Mouse (Mus musculus) C2C12 (cell line): ENCODE results near the gene Ascc2. TPM values are rescaled to one million over a fixed set of nuclear protein-coding genes. Genes with fewer than 3 reads are reported as not detected.

Experiments
- H3K27me3 ChIP-seq: one replicate; pipeline ENCODE4 v1.6.1; 2011; ENCODE audit not compliant: control insufficient read depth, insufficient read depth, insufficient read length
- H3K36me3 ChIP-seq: one replicate; pipeline ENCODE4 v1.6.1; 2011; ENCODE audit not compliant: control insufficient read depth, insufficient read depth
- H3K4me3 ChIP-seq: one replicate; pipeline ENCODE4 v1.5.1; 2011; ENCODE audit warnings: mild to moderate bottlenecking, control low read depth; ENCODE audit not compliant: poor library complexity, insufficient read depth, severe bottlenecking
- H3K79me2 ChIP-seq: one replicate; pipeline ENCODE4 v1.6.1; 2011; ENCODE audit not compliant: control insufficient read depth, insufficient read depth
- H3K79me3 ChIP-seq: one replicate; pipeline ENCODE4 v1.6.1; 2011; ENCODE audit warnings: low read depth, control low read depth
- H3ac ChIP-seq: one replicate; pipeline ENCODE3; 2011; ENCODE audit warnings: low read depth; ENCODE audit not compliant: control insufficient read depth, insufficient read length
- CEBPB ChIP-seq: IDR thresholded peaks from one replicate; pipeline ENCODE4 v1.6.1; 2011; ENCODE audit warnings: low read depth, mild to moderate bottlenecking, control low read depth, moderate library complexity
- CTCF ChIP-seq: IDR thresholded peaks from one replicate; pipeline ENCODE4 v1.5.1; 2011; ENCODE audit not compliant: control insufficient read depth, insufficient read depth, insufficient read length
- FOSL1 ChIP-seq: IDR thresholded peaks from one replicate; pipeline ENCODE4 v1.8.0; 2011; ENCODE audit warnings: mild to moderate bottlenecking, low read length; ENCODE audit not compliant: poor library complexity, insufficient read depth, severe bottlenecking
- MAX ChIP-seq: IDR thresholded peaks from one replicate; pipeline ENCODE4 v1.6.1; 2011; ENCODE audit warnings: mild to moderate bottlenecking, control low read depth
- MYOD1 ChIP-seq: IDR thresholded peaks from one replicate; pipeline ENCODE4 v1.6.1; 2011; ENCODE audit warnings: low read depth; ENCODE audit not compliant: control insufficient read depth, insufficient read length
- MYOG ChIP-seq: IDR thresholded peaks from one replicate; pipeline ENCODE4 v1.6.1; 2011; ENCODE audit not compliant: control insufficient read depth, insufficient read length; ENCODE audit errors: extremely low read depth
- USF1 ChIP-seq: IDR thresholded peaks from one replicate; pipeline ENCODE4 v1.6.1; 2011; ENCODE audit warnings: low read depth, mild to moderate bottlenecking, control low read depth, moderate library complexity
- polyA plus RNA-seq: library from polyadenylated mRNA; unstranded; fragments of >200 nt; fragmentation: generic; extraction: Trizol; gene quantifications from one replicate; pipeline ENCODE4 v1.2.1, GENCODE M21; 2012; ENCODE audit warnings: missing spikeins

Ascc2 gene
- polyA plus RNA-seq, 1 experiment, result 22.6 TPM

DNA sequence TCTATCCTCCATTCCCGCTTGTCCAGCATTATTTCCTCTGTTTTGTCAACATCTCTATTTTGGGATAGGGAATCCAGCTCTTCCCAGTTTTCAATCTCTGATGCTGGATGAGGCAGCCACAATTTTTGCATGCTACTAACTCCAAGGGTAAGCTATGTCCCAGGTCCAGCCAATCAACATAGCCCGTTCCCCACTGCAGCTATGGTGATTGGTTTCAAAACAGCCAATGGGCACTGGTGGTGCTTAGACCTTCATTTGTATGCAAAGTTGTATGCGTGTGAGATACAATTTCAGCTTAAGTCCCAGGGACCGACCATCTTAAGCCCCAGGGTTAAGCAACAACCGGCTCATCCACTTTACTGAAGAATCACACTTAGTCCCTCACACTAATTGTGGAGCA is 14.6 kb upstream of the Ascc2 start:
- H3K4me3 ChIP-seq, result no peak overlapping the region
- H3K79me3 ChIP-seq, result no peaks in the 10 kb centered on the region
- no peaks in the 10 kb centered on the region for H3K27me3 ChIP-seq
- no peaks in the 10 kb centered on the region for H3K36me3 ChIP-seq
- H3ac ChIP-seq, result no peak overlapping the region
- no peaks in the 10 kb centered on the region for H3K79me2 ChIP-seq
- TF ChIP-seq CEBPB (no peak), MAX (no peak), MYOD1 (no peak), MYOG (no peak), FOSL1 (no peak), USF1 (no peak), CTCF (no peak)

DNA sequence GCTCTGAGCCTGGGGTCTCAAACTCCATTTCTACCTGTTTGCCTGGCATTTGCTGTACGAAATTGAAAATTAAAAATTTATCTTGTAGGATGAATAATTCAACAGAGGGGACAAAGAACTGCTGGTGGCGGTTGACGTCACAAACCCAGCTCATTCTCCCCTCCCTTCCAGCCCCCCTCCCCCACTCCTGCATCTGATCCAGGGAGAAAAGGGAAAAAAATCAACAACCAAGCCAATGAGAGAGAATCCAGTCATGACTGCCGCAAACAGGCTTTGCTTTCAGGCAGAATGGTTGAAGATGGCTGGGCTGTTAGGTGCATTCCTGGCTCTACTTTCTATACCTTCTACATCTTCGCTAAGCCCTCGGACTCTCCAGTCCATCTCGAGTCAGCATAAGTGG is 11.6 kb upstream of the Ascc2 start:
- H3K79me2 ChIP-seq, result no peaks in the 10 kb centered on the region

DNA sequence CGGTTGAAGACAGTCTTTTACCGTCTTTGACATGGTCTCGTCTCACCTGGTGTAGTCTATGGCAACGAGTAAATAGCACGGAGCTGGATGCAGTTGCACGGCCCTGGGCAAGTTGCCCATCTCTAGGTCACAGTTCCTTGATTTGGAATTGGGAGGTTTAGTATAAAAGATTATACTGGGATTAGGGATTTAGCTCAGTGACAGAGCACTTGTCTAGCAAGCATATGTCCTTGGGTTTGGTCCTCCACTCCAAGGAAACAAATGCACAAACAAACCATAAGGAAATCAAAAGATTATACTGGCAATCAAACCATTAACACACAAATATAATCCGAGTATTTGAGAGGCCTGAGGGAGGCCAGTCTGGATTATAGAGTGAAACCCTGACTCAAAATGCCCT is 9.9 kb upstream of the Ascc2 start:
- TF ChIP-seq USF1 (no peak), MAX (no peak), FOSL1 (no peak), MYOG (no peak), MYOD1 (no peak), CEBPB (no peak), CTCF (no peak)
- no peak overlapping the region for H3K4me3 ChIP-seq
- no peaks in the 10 kb centered on the region for H3K79me3 ChIP-seq
- no peaks in the 10 kb centered on the region for H3K27me3 ChIP-seq
- H3ac ChIP-seq, result no peak overlapping the region
- no peaks in the 10 kb centered on the region for H3K79me2 ChIP-seq
- H3K36me3 ChIP-seq, result no peaks in the 10 kb centered on the region

More for the DNA sequence above, 11.6 kb upstream of the Ascc2 start:
- Histone ChIP-seq H3ac (no peak overlapping the region), H3K27me3 (no peaks in the 10 kb centered on the region), H3K36me3 (no peaks in the 10 kb centered on the region), H3K79me3 (no peaks in the 10 kb centered on the region), H3K4me3 (no peak overlapping the region)
- TF ChIP-seq USF1, result no peak
- TF ChIP-seq CTCF, result no peak
- TF ChIP-seq CEBPB, result no peak
- no peak for TF ChIP-seq MYOG
- no peak for TF ChIP-seq MYOD1
- TF ChIP-seq FOSL1, result no peak
- no peak for TF ChIP-seq MAX

DNA sequence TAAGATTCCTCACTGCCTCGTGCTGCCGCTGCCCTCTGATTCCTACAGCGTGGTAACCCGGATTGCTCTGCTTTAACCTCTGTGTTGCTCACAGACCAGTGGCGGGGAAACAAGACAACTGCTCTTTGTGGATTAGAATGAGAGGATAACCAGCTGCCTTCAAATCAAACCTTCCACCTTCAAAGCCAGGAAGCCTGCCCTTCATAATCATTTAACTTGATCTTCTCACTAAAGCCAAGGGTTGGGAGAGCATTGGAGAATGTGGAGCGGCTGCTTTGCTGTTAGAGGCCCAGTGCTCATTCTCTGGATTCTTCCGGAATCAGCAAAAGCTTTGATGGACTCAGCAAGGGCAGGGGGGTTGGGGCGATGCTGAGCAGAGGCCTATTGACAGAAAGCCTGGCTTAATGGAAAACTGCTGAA is 7.7 kb upstream of the Ascc2 start:
- Histone ChIP-seq H3K27me3 (no peaks in the 10 kb centered on the region), H3K79me3 (no peaks in the 10 kb centered on the region), H3ac (no peak overlapping the region), H3K4me3 (no peak overlapping the region), H3K79me2 (no peaks in the 10 kb centered on the region), H3K36me3 (no peaks in the 10 kb centered on the region)
- TF ChIP-seq FOSL1, result no peak
- no peak for TF ChIP-seq CEBPB
- no peak for TF ChIP-seq MYOG
- no peak for TF ChIP-seq MYOD1
- no peak for TF ChIP-seq USF1
- no peak for TF ChIP-seq CTCF
- no peak for TF ChIP-seq MAX

DNA sequence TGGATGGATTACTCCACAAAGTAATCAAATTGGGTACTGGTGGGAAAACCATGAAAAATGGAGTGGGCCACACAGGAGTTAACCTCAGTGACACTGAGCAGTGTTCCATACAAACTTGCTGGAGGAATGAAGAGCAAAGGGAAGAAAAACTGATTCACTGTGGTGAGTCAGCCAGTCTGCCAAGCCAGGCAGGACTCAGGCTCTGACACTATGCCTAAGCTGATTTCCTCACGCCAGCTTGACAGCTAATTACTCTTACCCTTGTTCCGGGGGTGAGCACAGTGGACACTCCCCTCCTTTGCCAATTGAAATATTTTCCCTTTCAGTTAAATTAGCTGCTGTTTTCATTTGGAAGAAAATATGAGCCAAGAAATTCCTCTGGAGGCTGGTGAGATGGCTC is 4.1 kb upstream of the Ascc2 start:
- TF ChIP-seq CEBPB (no peak), CTCF (no peak)
- H3K79me2 ChIP-seq, result peaks cover 8% of the 10 kb centered on the region

DNA sequence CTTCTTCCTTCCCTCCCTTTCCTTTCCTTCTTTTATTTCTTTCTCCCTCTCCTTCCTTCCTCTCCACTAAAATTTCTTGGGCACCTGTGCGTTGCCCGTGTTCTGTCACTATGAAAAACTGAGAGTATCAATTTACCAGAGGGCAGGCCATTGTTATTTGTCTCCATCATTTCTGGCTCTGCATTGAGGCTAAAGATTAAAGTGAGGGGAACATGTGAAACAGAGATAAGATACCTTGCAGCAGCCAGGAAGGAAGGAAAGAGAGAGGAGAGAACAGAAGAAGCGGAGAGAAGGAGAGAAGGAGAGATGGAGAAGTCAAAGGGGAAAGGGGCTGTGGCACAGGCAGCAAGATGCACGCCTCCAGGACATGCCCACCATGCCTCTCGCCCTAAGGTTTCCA is 3.2 kb upstream of the Ascc2 start:
- Histone ChIP-seq H3K4me3 (no peak overlapping the region), H3K79me2 (peaks cover 17% of the 10 kb centered on the region), H3K27me3 (no peaks in the 10 kb centered on the region), H3K36me3 (peaks cover 2% of the 10 kb centered on the region), H3ac (no peak overlapping the region), H3K79me3 (peaks cover 15% of the 10 kb centered on the region)
- TF ChIP-seq USF1, result no peak
- no peak for TF ChIP-seq CEBPB
- TF ChIP-seq MYOD1, result no peak
- no peak for TF ChIP-seq CTCF
- TF ChIP-seq FOSL1, result no peak

More for the DNA sequence above, 4.1 kb upstream of the Ascc2 start:
- Histone ChIP-seq H3K36me3 (no peaks in the 10 kb centered on the region), H3K79me3 (peaks cover 6% of the 10 kb centered on the region), H3K4me3 (no peak overlapping the region), H3ac (no peak overlapping the region), H3K27me3 (no peaks in the 10 kb centered on the region)
